Comparison of ENCODE assay signal across 7 mouse cellular contexts in genomic region chr9:46175300-46175699, GRCm38 (mm10). TPM values are rescaled to one million over a fixed set of nuclear protein-coding genes. Genes with fewer than 3 reads are reported as not detected.
DNase-seq lines count a peak whose midpoint lies in the region; ATAC-seq lines count a peak whose summit lies in the region.

No protein-coding gene starts in this region.

- peak; percentile 83 for ATAC-seq in intestine, embryonic 16.5 days
- ATAC-seq in megakaryocyte-erythroid progenitor cell, adult 5-6 weeks (replicated peaks; ENCODE audit: low FRiP score, low TSS enrichment, poor library complexity, severe bottlenecking): peak; percentile 94

- WGBS in intestine, embryonic 16.5 days: 32% methylated on average over 1 of the region's 1 CpGs

- no peaks in the 10 kb centered on the region for H3K27me3 ChIP-seq in intestine, embryonic 16.5 days (replicated peaks; ENCODE audit: control insufficient read depth, insufficient read depth, low read length)

- H3K9me3 ChIP-seq in intestine, embryonic 16.5 days (ENCODE audit: control insufficient read depth, low read length): no peaks in the 10 kb centered on the region

- H3K9ac ChIP-seq in intestine, embryonic 16.5 days (ENCODE audit: low read depth, low read length): no peak overlapping the region

- H3K4me2 ChIP-seq in intestine, embryonic 16.5 days (ENCODE audit: low read depth, low read length): no peak overlapping the region

- peaks cover 17% of the 10 kb centered on the region for H3K4me1 ChIP-seq in intestine, embryonic 16.5 days (ENCODE audit: control insufficient read depth, insufficient read depth, low read length)

- peak overlapping the region; percentile 46; the same call in 1 of the 2 replicates for H3K27ac ChIP-seq in intestine, embryonic 16.5 days (ENCODE audit: low read length)

- intact Hi-C loops in left cerebral cortex, postnatal 36 days (cut with DNase I): no loop called here

- 0 out of 2 replicates have a peak, but pooled peaks cover 3% of the 10 kb centered on the region for H3K36me3 ChIP-seq in intestine, embryonic 16.5 days (ENCODE audit: control insufficient read depth, insufficient read depth, low read length)

- H3K4me3 ChIP-seq in intestine, embryonic 16.5 days (ENCODE audit: low read length): no peak overlapping the region

- peak; percentile 94 for DNase-seq in CD4-positive, CD25-positive, alpha-beta regulatory T cell, adult 2 months (ENCODE audit: low read depth, low spot score)
- peak; percentile 11 for DNase-seq in MN1 (ENCODE audit: low spot score)
- no peak for DNase-seq in left cerebral cortex, postnatal 36 days (ENCODE audit: low spot score in 2 of 2)
- no peak for DNase-seq in right cerebral cortex, postnatal 36 days (ENCODE audit: low spot score in 2 of 2)
- no peak for DNase-seq in cerebellum, postnatal 36 days

RNA-seq across cellular contexts. Expression of gene Apoa1, which starts 53.1 kb away (rescaled TPM):
- polyA plus RNA-seq in intestine, embryonic 16.5 days (2015; fragmentation: Nextera tagmentation; extraction: Ambion mirVana): 3,214 and 4,275 TPM in 2 replicates
- total RNA-seq in megakaryocyte-erythroid progenitor cell, adult 5-6 weeks (2014; fragmentation: Nextera tagmentation): 0.49 TPM in 1 of 2 replicates, not detected in the other
- total RNA-seq in megakaryocyte-erythroid progenitor cell, adult 5-6 weeks (2017): not detected in 2 replicates
- under 1 TPM; 0.42 to 0.79 TPM for total RNA-seq in left cerebral cortex, postnatal 36 days (2021)

Comparison
In these comparisons a context has a peak if more than half of its experiments do, and no peak if none do; other contexts are left out.
1. DNase-seq: peak in CD4-positive, CD25-positive, alpha-beta regulatory T cell, adult 2 months (single experiment) and MN1 (single experiment); none in left cerebral cortex, postnatal 36 days (0 of 2), right cerebral cortex, postnatal 36 days (0 of 2) and cerebellum, postnatal 36 days (0 of 2).